ENCODE assay signal across 9 mouse cellular contexts in genomic region chr12:4208405-4209133, GRCm38 (mm10). TPM values are rescaled to one million over a fixed set of nuclear protein-coding genes. Genes with fewer than 3 reads are reported as not detected.
DNase-seq lines count a peak whose midpoint lies in the region; ATAC-seq and TF ChIP-seq lines count a peak whose summit lies in the region.
"Had no signal": no experiment of that assay in that cellular context is flagged by ENCODE, and none has a peak within 500 bp of the region (broad histone marks: within the 10 kb centered on the region; RNA-seq: fewer than 3 reads in every experiment).

No protein-coding gene starts in this region.

- peaks cover 6% of the 10 kb centered on the region; the same call in 1 of the 2 replicates for H3K4me1 ChIP-seq in liver, adult 2 months (ENCODE audit: control insufficient read depth, insufficient read depth, low read length)
- no peaks in the 10 kb centered on the region for H3K4me1 ChIP-seq in liver, embryonic 12.5 days
- peaks cover 11% of the 10 kb centered on the region for H3K4me1 ChIP-seq in embryonic facial prominence, embryonic 10.5 days
- no peaks in the 10 kb centered on the region for H3K4me1 ChIP-seq in hindbrain, postnatal 0 days (ENCODE audit: insufficient read depth, low read length)
- H3K4me1 ChIP-seq: embryonic facial prominence, embryonic 15.5 days had no signal

- H3K79me2 ChIP-seq in liver, adult 2 months (ENCODE audit: control insufficient read depth, insufficient read depth, low read length) = no peaks in the 10 kb centered on the region

- WGBS in liver, adult 2 months = 78% methylated on average over 15 of the region's 15 CpGs
- WGBS in liver, embryonic 12.5 days (ENCODE audit: insufficient replicate concordance) = 71% methylated on average over 15 of the region's 15 CpGs
- WGBS in embryonic facial prominence, embryonic 10.5 days = 82% methylated on average over 15 of the region's 15 CpGs
- WGBS in hindbrain, postnatal 0 days = 72% methylated on average over 15 of the region's 15 CpGs

- ATAC-seq in liver, embryonic 12.5 days = no peak
- ATAC-seq in hindbrain, postnatal 0 days = 0 out of 2 replicates have a peak, but pooled peaks have one; percentile 22
- ATAC-seq in neutrophil, adult 5-6 weeks (ENCODE audit: extremely low read depth, insufficient number of reproducible peaks, low FRiP score, poor library complexity, severe bottlenecking) = peak; percentile 79

- H3K9me3 ChIP-seq in liver, embryonic 12.5 days (replicated peaks) = no peaks in the 10 kb centered on the region
- H3K9me3 ChIP-seq in embryonic facial prominence, embryonic 10.5 days = no peaks in the 10 kb centered on the region
- no peaks in the 10 kb centered on the region for H3K9me3 ChIP-seq in hindbrain, postnatal 0 days (ENCODE audit: low read length)
- H3K9me3 ChIP-seq: embryonic facial prominence, embryonic 15.5 days had no signal

- H3K4me2 ChIP-seq in liver, embryonic 12.5 days = no peak overlapping the region
- H3K4me2 ChIP-seq in hindbrain, postnatal 0 days (ENCODE audit: low read depth, low read length) = no peak overlapping the region
- H3K4me2 ChIP-seq: embryonic facial prominence, embryonic 15.5 days had no signal

- H3K36me3 ChIP-seq in liver, adult 2 months (ENCODE audit: control insufficient read depth, insufficient read depth, low read length) = peaks cover 2% of the 10 kb centered on the region; the same call in 1 of the 2 replicates
- H3K36me3 ChIP-seq in liver, embryonic 12.5 days = peaks cover 65% of the 10 kb centered on the region
- H3K36me3 ChIP-seq in embryonic facial prominence, embryonic 10.5 days (replicated peaks) = peaks cover 92% of the 10 kb centered on the region
- H3K36me3 ChIP-seq in hindbrain, postnatal 0 days (ENCODE audit: insufficient read depth, low read length) = peaks cover 47% of the 10 kb centered on the region; the same call in 1 of the 2 replicates

- peak; percentile 39 for TF ChIP-seq CTCF in liver, adult 2 months (IDR thresholded peaks at IDR 0.05; ENCODE audit: low read depth, low read length)
- peak; percentile 80 for TF ChIP-seq CTCF in hindbrain, postnatal 0 days (IDR thresholded peaks at IDR 0.05; ENCODE audit: low read depth)

- H3K4me3 ChIP-seq in liver, adult 2 months (ENCODE audit: insufficient read depth, low read depth, low read length) = no peak overlapping the region
- H3K4me3 ChIP-seq in liver, embryonic 12.5 days = no peak overlapping the region
- no peak overlapping the region for H3K4me3 ChIP-seq in embryonic facial prominence, embryonic 10.5 days
- H3K4me3 ChIP-seq in hindbrain, postnatal 0 days (ENCODE audit: low read length) = no peak overlapping the region
- H3K4me3 ChIP-seq: embryonic facial prominence, embryonic 15.5 days had no signal

- intact Hi-C loops in left cerebral cortex, postnatal 36 days (cut with DNase I) = loop anchor here (5.0 kb wide), 1 partner anchor 101 kb away; no protein-coding TSS in a partner anchor

- H3K27me3 ChIP-seq in liver, adult 2 months (ENCODE audit: control insufficient read depth, insufficient read depth, low read length) = no peaks in the 10 kb centered on the region
- H3K27me3 ChIP-seq in liver, embryonic 12.5 days (replicated peaks) = no peaks in the 10 kb centered on the region
- H3K27me3 ChIP-seq in embryonic facial prominence, embryonic 10.5 days (replicated peaks; ENCODE audit: low read depth, poor library complexity, severe bottlenecking) = no peaks in the 10 kb centered on the region
- H3K27me3 ChIP-seq in hindbrain, postnatal 0 days (ENCODE audit: insufficient read depth, low read length) = no peaks in the 10 kb centered on the region
- H3K27me3 ChIP-seq: embryonic facial prominence, embryonic 15.5 days had no signal

- TF ChIP-seq POLR2A in liver, adult 2 months (IDR thresholded peaks at IDR 0.05; ENCODE audit: extremely low read depth, insufficient read depth, low read length) = no peak

- DNase-seq in liver, adult 2 months (ENCODE audit: extremely low read depth, low read depth, low spot score) = peak; percentile 22
- peak; percentile 76 for DNase-seq in R1 (ENCODE audit: low read depth, low spot score)
- DNase-seq in embryonic facial prominence, embryonic 10.5 days (ENCODE audit: low spot score) = peak; percentile 38
- DNase-seq in hindbrain, postnatal 0 days (ENCODE audit: low spot score) = peak; percentile 79
- DNase-seq in left cerebral cortex, postnatal 36 days (ENCODE audit: low spot score in 2 of 2) = peak; percentile 54 to 65
- peak; percentile 55 to 56 for DNase-seq in urinary bladder, postnatal 36 days (ENCODE audit: low spot score in 2 of 2)

- H3K9ac ChIP-seq in liver, adult 2 months (ENCODE audit: low read depth, low read length) = no peak overlapping the region
- H3K9ac ChIP-seq in liver, embryonic 12.5 days = no peak overlapping the region
- no peak overlapping the region for H3K9ac ChIP-seq in hindbrain, postnatal 0 days (replicated peaks; ENCODE audit: low read length)
- H3K9ac ChIP-seq: embryonic facial prominence, embryonic 15.5 days had no signal

- no peak overlapping the region for H3K27ac ChIP-seq in liver, adult 2 months (replicated peaks; ENCODE audit: insufficient read depth, low read depth, low read length)
- H3K27ac ChIP-seq in liver, embryonic 12.5 days = no peak overlapping the region
- no peak overlapping the region for H3K27ac ChIP-seq in embryonic facial prominence, embryonic 10.5 days (replicated peaks)
- H3K27ac ChIP-seq in hindbrain, postnatal 0 days = no peak overlapping the region
- H3K27ac ChIP-seq: embryonic facial prominence, embryonic 15.5 days had no signal

RNA-seq across cellular contexts. Expression of gene Ptrhd1, which starts 25.3 kb away (rescaled TPM):
- 1.8 and 1.9 TPM in 2 replicates for total RNA-seq in liver, adult 2 months (2014; rRNA removed)
- 2.1 and 2.3 TPM in 2 replicates for polyA plus RNA-seq in liver, adult 2 months (2012; rRNA removed)
- polyA plus RNA-seq in liver, embryonic 12.5 days (2016; fragmentation: Nextera tagmentation; extraction: Ambion mirVana) = 3.5 and 4.0 TPM in 2 replicates
- polyA plus RNA-seq in embryonic facial prominence, embryonic 10.5 days (2016; fragmentation: Nextera tagmentation; extraction: Ambion mirVana) = 5.9 and 6.0 TPM in 2 replicates
- 5.5 and 8.0 TPM in 2 replicates for total RNA-seq in hindbrain, postnatal 0 days (2014; rRNA removed)
- 8.9 and 9.4 TPM in 2 replicates for polyA plus RNA-seq in hindbrain, postnatal 0 days (2015; fragmentation: Nextera tagmentation; extraction: Ambion mirVana)
- 1 to 10 TPM; 8.7 to 9.2 TPM for total RNA-seq in left cerebral cortex, postnatal 36 days (2021)
- 2.5 and 2.8 TPM in 2 replicates for total RNA-seq in neutrophil, adult 5-6 weeks (2017)

RNA-seq across cellular contexts. Expression of gene Cenpo, which starts 25.5 kb away (rescaled TPM):
- 2.9 and 3.6 TPM in 2 replicates for total RNA-seq in liver, adult 2 months (2014; rRNA removed)
- polyA plus RNA-seq in liver, adult 2 months (2012; rRNA removed) = 2.4 and 4.0 TPM in 2 replicates
- polyA plus RNA-seq in liver, embryonic 12.5 days (2016; fragmentation: Nextera tagmentation; extraction: Ambion mirVana) = 13.9 and 17.1 TPM in 2 replicates
- 22.8 and 23.5 TPM in 2 replicates for polyA plus RNA-seq in embryonic facial prominence, embryonic 10.5 days (2016; fragmentation: Nextera tagmentation; extraction: Ambion mirVana)
- 5.2 and 5.9 TPM in 2 replicates for total RNA-seq in hindbrain, postnatal 0 days (2014; rRNA removed)
- polyA plus RNA-seq in hindbrain, postnatal 0 days (2015; fragmentation: Nextera tagmentation; extraction: Ambion mirVana) = 5.3 and 5.7 TPM in 2 replicates
- 1 to 10 TPM; 3.8 to 4.7 TPM for total RNA-seq in left cerebral cortex, postnatal 36 days (2021)
- 22.7 and 31.3 TPM in 2 replicates for total RNA-seq in neutrophil, adult 5-6 weeks (2017)

Comparison
In these comparisons a context has a peak if more than half of its experiments do, and no peak if none do; other contexts are left out.
1. DNase-seq: peak in every context shown above with its lines; median percentile 79 in hindbrain, postnatal 0 days; 76 in R1; 60 in left cerebral cortex, postnatal 36 days; 56 in urinary bladder, postnatal 36 days; 38 in embryonic facial prominence, embryonic 10.5 days; 22 in liver, adult 2 months.